Mouse (Mus musculus) cerebellum, adult 2 months (tissue): ENCODE results near the gene Slpi. TPM values are rescaled to one million over a fixed set of nuclear protein-coding genes. Genes with fewer than 3 reads are reported as not detected.

ENCODE experiments used
- DNase-seq, 2 experiments: peaks; one replicate each; pipeline ENCODE4 v3.0.0; 2021
- H3K27ac ChIP-seq: fragments of 200-500 bp; 2 replicates; pipeline ENCODE4 v1.5.1; 2012; ENCODE audit warnings: low read length, control low read depth, inconsistent platforms; ENCODE audit not compliant: insufficient read depth
- H3K27me3 ChIP-seq: fragments of 200-500 bp; 2 replicates; pipeline ENCODE4 v1.6.1; 2012; ENCODE audit warnings: inconsistent platforms, mild to moderate bottlenecking, low read length, moderate library complexity; ENCODE audit not compliant: control insufficient read depth, insufficient read depth
- H3K4me1 ChIP-seq: fragments of 200-500 bp; 2 replicates; pipeline ENCODE4 v1.6.1; 2011; ENCODE audit warnings: low read length; ENCODE audit not compliant: control insufficient read depth, insufficient read depth
- H3K4me3 ChIP-seq: fragments of 200-500 bp; replicated peaks from 2 replicates; pipeline ENCODE3; 2011; ENCODE audit warnings: mild to moderate bottlenecking, low read depth, low read length, control low read depth; ENCODE audit not compliant: insufficient read depth
- CTCF ChIP-seq: fragments of 200-500 bp; IDR thresholded peaks from 2 replicates; pipeline ENCODE4 v1.5.1; 2011; ENCODE audit warnings: low read depth, mild to moderate bottlenecking, control low read depth, low read length, moderate library complexity, borderline replicate concordance; ENCODE audit not compliant: insufficient read depth
- POLR2A ChIP-seq: fragments of 200-500 bp; IDR thresholded peaks from 2 replicates; pipeline ENCODE4 v1.6.1; 2011; ENCODE audit warnings: low read length, control low read depth, borderline replicate concordance; ENCODE audit not compliant: insufficient read depth
- WGBS: fragments of 180-500 bp; shearing (Covaris S2); methylation state at CpG from one replicate; pipeline ENCODE4 v1.1.7; 2018; 5-methylcytosine and 5-hydroxymethylcytosine counted together
- polyA plus RNA-seq: library from polyadenylated mRNA; depleted of rRNA; stranded (reverse); fragments of >200 nt; gene quantifications from 2 replicates; pipeline ENCODE4 v1.2.3, GENCODE M21; 2012

Gene Slpi
- polyA plus RNA-seq, 1 experiment = 0.80 TPM

DNA sequence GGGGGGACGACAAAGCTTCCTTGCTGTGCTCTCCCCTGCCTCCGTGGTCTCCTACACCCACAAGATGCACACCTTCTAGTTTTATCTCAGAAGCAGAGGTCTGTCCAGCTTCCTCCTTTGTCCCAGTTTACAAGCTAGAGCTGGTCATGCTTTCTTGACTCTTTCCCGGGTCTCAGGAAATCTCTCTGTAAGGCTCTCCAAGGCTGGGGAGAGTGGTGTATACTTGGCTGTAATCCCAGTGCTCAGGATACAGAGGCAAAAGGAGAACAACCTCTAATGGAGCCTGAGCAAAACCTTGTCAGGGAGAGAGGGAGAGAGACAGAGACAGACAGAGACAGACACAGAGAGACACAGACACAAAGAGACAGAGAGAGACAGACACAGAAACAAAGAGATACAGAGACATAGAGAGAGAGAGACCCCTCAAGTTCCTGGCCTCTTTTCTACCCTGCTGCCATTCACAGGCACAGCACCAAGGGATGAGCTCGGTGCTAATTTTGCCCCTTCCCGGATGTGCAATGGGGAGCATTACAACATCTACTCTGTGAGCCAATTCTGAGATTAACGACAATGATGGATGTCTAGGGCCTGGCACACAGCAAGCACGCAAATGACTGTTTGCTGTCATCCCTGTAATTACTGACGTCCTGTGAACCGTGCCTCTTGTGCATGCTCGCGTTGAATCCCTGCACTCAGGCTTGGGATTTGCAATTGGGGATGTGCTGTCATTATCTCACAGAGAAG, 5.1 kb downstream of the Slpi start:
- WGBS = 30% methylated on average over 11 of the region's 11 CpGs
- TF ChIP-seq POLR2A = no peak
- TF ChIP-seq CTCF = no peak
- no peak overlapping the region for H3K27ac ChIP-seq

DNA sequence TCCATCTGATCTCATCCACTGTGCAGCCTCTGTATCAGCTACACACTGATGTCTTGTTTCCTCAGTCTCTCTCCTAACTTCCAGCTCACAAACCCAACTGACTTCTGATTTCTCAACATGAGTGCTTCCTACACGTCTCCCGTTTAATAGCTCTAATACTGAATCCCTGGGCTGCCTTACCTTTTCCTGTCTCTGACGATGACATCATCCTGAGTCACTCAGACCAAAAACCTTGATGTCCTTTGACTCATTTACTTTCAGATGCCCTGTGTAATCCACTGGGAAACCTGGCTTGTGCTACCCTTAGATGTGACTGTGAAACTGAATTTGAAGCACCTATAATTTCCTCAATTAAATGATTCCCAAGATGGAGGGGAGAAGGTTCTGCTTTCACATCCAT, 5.9 kb downstream of the Slpi start:
- Histone ChIP-seq H3K4me3 (no peak overlapping the region), H3K27ac (no peak overlapping the region), H3K4me1 (no peaks in the 10 kb centered on the region), H3K27me3 (no peaks in the 10 kb centered on the region)
- no peak for TF ChIP-seq CTCF
- no peak for TF ChIP-seq POLR2A
- 89% methylated on average over 3 of the region's 3 CpGs for WGBS
- DNase-seq = no peak

More for the DNA sequence above, 5.1 kb downstream of the Slpi start:
- Histone ChIP-seq H3K4me1 (no peaks in the 10 kb centered on the region), H3K4me3 (no peak overlapping the region), H3K27me3 (no peaks in the 10 kb centered on the region)
- DNase-seq = no peak

DNA sequence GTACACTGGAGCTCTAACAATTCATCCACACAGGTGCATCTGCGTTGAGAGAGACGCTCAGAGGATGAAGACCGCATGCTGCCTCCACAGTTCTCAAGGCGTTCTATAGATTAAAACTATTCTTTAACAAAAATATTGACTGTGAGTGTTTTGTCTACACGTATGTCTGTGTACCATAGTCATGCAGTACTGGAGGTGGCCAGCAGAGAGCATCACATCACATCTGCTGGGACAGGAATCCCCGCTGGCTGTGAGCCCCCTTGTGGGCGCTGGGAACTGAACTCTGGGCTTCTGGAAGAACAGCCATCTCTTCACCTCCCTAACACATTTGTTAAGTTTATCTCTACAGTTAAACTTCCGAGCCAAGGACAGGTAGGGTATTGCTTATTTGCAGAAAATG, 7.2 kb downstream of the Slpi start:
- TF ChIP-seq CTCF = no peak
- TF ChIP-seq POLR2A = no peak
- H3K4me1 ChIP-seq = no peaks in the 10 kb centered on the region

DNA sequence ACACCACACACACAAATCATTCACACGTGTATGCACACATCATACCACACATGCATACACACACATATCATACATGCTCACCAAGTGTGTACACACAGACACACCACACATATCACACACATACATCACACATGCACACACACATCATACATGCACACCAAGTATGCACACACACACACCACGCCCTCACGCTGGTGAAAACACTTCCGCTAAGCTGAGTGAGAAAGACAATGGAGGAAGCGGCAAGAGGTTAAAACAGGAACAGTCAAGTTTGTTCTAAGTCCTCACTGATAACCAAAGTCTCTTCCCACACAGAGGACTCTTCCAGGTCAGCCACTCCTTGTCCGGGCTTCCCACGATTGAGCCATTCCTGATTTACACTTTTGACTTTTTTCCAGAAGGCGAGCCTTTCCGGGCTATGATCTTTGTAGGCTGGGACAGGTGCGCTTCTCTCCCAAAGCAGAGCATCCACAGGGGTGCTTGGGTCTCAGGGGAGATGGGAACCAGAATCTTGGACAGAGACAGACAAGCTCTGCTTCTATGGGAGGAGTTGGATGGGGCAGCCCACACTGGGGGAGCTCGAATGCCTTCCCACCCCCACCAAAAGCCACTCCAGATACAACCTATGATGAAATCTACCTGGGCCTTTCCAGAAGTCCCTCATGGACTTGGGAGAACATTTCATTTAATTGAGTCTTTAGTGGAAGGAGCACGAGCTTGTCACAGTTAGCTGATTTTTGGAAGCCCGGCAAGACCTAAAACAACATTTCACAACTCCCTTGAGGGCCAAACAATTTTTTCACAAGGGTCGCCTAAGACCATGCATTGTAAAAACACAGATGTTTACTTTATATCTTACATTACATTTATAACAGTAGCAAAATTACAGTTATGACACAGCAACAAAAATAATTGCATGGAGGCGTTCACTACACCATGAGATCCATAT, 11.1 kb downstream of the Slpi start:
- Histone ChIP-seq H3K4me1 (no peaks in the 10 kb centered on the region), H3K27ac (no peak overlapping the region), H3K27me3 (no peaks in the 10 kb centered on the region), H3K4me3 (no peak overlapping the region)
- DNase-seq = no peak
- no peak for TF ChIP-seq CTCF
- no peak for TF ChIP-seq POLR2A
- WGBS = 85% methylated on average over 15 of the region's 15 CpGs

More for the DNA sequence above, 7.2 kb downstream of the Slpi start:
- H3K4me3 ChIP-seq = no peak overlapping the region
- no peak overlapping the region for H3K27ac ChIP-seq
- 81% methylated on average over 8 of the region's 8 CpGs for WGBS
- no peak for DNase-seq
- H3K27me3 ChIP-seq = no peaks in the 10 kb centered on the region

DNA sequence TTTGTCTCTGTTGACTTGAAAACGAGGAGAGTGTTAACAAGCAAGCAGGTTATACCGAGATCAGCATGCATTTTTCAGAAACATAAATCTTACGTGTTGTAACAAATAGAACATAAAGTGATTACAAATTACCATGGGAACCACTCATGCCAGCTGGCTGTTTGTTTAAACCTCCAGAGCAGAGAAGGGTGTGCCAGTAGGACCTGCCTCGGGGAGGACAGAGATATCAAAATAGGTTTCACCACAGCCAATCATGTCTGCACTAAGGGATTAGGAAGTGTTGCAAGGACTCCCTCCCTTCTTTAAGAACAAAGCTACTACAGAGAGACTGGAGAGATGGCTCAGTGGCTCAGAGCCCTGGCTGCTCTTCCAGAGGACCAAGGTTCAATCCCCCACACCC, 15.7 kb downstream of the Slpi start:
- TF ChIP-seq POLR2A (no peak), CTCF (no peak)
- 42% methylated on average over 4 of the region's 4 CpGs for WGBS
- DNase-seq = no peak
- Histone ChIP-seq H3K27ac (no peak overlapping the region), H3K27me3 (no peaks in the 10 kb centered on the region), H3K4me1 (no peaks in the 10 kb centered on the region), H3K4me3 (no peak overlapping the region)

DNA sequence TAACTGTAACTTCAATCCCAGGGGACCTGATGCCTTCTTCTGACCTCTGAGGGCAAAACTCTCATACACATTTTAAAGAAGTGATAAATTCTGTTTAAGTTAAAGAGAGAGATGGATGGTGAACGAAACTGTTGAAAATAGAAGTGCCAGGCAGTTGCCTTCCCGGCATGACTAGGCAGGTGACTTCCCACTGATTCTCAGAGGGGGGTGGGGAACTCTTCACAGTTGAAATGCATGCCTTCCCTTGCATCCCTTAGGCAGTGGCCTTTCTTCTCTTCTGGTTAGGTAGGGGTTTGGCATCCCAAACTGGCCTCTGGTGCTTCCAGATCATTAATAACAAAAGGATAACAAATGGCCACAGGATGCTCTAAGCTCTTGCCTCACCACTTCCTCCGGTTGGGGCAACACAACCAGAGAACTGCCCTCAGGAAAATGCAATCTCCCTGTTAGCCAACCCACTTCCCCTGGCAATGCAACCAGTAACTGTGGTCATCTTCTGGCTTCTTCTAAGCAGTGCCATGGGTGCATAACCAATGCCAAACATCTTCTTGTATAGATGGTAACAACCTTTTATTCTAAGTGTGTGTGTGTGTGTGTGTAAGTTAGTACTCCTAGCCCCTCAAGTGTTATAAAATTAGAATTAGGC, 16.4 kb downstream of the Slpi start:
- H3K4me1 ChIP-seq = no peaks in the 10 kb centered on the region
- no peaks in the 10 kb centered on the region for H3K27me3 ChIP-seq
- no peak for DNase-seq
- H3K27ac ChIP-seq = no peak overlapping the region
- 35% methylated on average over 3 of the region's 3 CpGs for WGBS
- no peak overlapping the region for H3K4me3 ChIP-seq
- TF ChIP-seq POLR2A = no peak

DNA sequence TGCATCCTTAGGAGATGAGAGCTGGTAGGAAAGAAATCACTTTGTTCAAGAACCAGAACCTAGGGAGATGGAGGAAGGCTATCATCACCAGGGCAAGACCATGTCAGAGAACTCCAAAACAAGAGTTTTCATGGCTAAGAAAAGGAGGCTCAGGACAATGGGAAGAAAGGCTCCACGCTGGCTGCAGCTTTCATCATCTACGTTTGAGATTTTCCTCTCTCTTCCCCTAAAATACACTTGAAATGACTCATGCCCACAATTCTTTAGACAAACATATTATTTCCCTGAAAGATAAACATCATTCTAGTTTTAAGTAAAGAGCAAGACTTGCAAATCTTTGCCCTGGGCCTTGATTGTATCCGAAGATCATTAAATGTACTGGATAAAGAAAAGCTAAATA, 17.5 kb downstream of the Slpi start:
- 89% methylated on average over 3 of the region's 3 CpGs for WGBS
- Histone ChIP-seq H3K27me3 (no peaks in the 10 kb centered on the region), H3K27ac (no peak overlapping the region), H3K4me3 (no peak overlapping the region), H3K4me1 (no peaks in the 10 kb centered on the region)
- DNase-seq = no peak
- no peak for TF ChIP-seq POLR2A
- no peak for TF ChIP-seq CTCF

DNA sequence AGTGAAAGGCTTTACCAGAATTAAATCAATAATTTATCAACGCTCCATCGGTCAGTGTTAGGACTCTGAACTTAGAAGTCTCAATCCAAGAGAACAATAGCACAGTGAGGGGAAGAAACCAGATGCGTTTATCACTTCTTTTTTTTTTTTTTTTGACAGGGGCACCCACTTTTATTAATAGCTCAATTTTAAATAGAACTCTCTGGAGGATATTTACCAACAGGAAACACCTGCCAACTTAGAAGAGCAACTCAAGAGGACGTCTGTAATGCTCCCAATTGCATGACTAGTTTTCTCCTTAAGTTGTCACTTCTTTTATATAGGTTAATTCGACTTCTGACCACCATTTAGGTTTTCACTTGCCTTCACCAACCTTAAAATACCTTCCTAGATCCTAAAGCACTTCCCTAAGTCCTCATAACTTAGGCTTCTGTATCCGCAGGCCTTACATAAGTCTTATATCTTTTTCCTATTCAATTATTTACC, 20.2 kb downstream of the Slpi start:
- H3K27ac ChIP-seq = no peak overlapping the region
- H3K4me1 ChIP-seq = no peaks in the 10 kb centered on the region
- no peak for DNase-seq
- TF ChIP-seq CTCF (no peak), POLR2A (no peak)
- 77% methylated on average over 6 of the region's 6 CpGs for WGBS
- no peaks in the 10 kb centered on the region for H3K27me3 ChIP-seq
- H3K4me3 ChIP-seq = no peak overlapping the region
